Mouse (Mus musculus) CH12.LX (cell line): ENCODE results near the gene Nfia. TPM values are rescaled to one million over a fixed set of nuclear protein-coding genes. Genes with fewer than 3 reads are reported as not detected.

Experiments used
- DNase-seq: peaks from one replicate; pipeline ENCODE4 v3.0.0-alpha.2; 2013; ENCODE audit errors: extremely low read depth
- H3K27ac ChIP-seq: 2 replicates; pipeline ENCODE4 v1.5.1; 2012; ENCODE audit warnings: low read depth, mild to moderate bottlenecking, control low read depth, moderate library complexity; ENCODE audit not compliant: insufficient read depth
- H3K27me3 ChIP-seq: replicated peaks from 2 replicates; pipeline ENCODE3; 2012; ENCODE audit warnings: inconsistent platforms
- H3K36me3 ChIP-seq, 2 experiments: replicated peaks in 1 of 2; 2 replicates each; pipeline versions ENCODE3 to v1.6.1; 2012; ENCODE audit warnings: inconsistent platforms in 1 of 2, low read length in 1 of 2, mild to moderate bottlenecking in 1 of 2, mixed read lengths in 1 of 2, moderate library complexity in 1 of 2; ENCODE audit not compliant: control insufficient read depth in 1 of 2, insufficient read depth in 1 of 2
- H3K4me1 ChIP-seq, 2 experiments: 2 replicates each; pipeline ENCODE4 v1.6.1; 2012; ENCODE audit warnings: inconsistent platforms in 1 of 2, moderate library complexity in 1 of 2; ENCODE audit not compliant: insufficient read depth in 2 of 2, control insufficient read depth in 1 of 2
- H3K4me2 ChIP-seq: 2 replicates; pipeline ENCODE4 v1.6.1; 2012; ENCODE audit warnings: low read depth, mild to moderate bottlenecking, control low read depth; ENCODE audit not compliant: poor library complexity, insufficient read depth, severe bottlenecking
- H3K4me3 ChIP-seq, 3 experiments: fragments of 150-350 bp in 1 of 3; sonication (generic) in 1 of 3; replicated peaks in 1 of 3; 2 replicates each; pipeline versions ENCODE3 to v1.5.1; 2011 to 2012; ENCODE audit warnings: low read depth in 2 of 3, low read length in 2 of 3, mild to moderate bottlenecking in 2 of 3, moderate library complexity in 2 of 3, control low read depth in 1 of 3, improper control_type of control experiment in 1 of 3, inconsistent platforms in 1 of 3, mixed read lengths in 1 of 3; ENCODE audit not compliant: poor library complexity in 1 of 3
- H3K79me2 ChIP-seq: replicated peaks from 2 replicates; pipeline ENCODE4 v1.6.1; 2012; ENCODE audit warnings: mild to moderate bottlenecking, moderate library complexity; ENCODE audit not compliant: control insufficient read depth, poor library complexity, insufficient read depth, severe bottlenecking; ENCODE audit errors: extremely low read depth
- H3K9ac ChIP-seq: 2 replicates; pipeline ENCODE4 v1.6.1; 2012; ENCODE audit warnings: low read depth, mild to moderate bottlenecking, control low read depth, moderate library complexity; ENCODE audit not compliant: insufficient read depth
- H3K9me3 ChIP-seq: replicated peaks from 2 replicates; pipeline ENCODE3; 2012; ENCODE audit warnings: low read length, inconsistent platforms, mixed read lengths
- BHLHE40 ChIP-seq: IDR thresholded peaks from 2 replicates; pipeline ENCODE4 v1.6.1; 2011; ENCODE audit warnings: mild to moderate bottlenecking, low read depth, low read length, improper control_type of control experiment
- CHD2 ChIP-seq: IDR thresholded peaks from 2 replicates; pipeline ENCODE4 v1.6.1; 2011; ENCODE audit warnings: low read length, improper control_type of control experiment
- E2F4 ChIP-seq: IDR thresholded peaks from 2 replicates; pipeline ENCODE4 v1.6.1; 2011; ENCODE audit warnings: low read depth, low read length, improper control_type of control experiment; ENCODE audit not compliant: insufficient replicate concordance
- HCFC1 ChIP-seq: IDR thresholded peaks from 2 replicates; pipeline ENCODE4 v1.6.1; 2012; ENCODE audit warnings: low read depth, mild to moderate bottlenecking, inconsistent platforms, low read length, improper control_type of control experiment
- JUN ChIP-seq: IDR thresholded peaks from 2 replicates; pipeline ENCODE4 v1.6.1; 2011; ENCODE audit warnings: low read depth, mild to moderate bottlenecking, low read length, improper control_type of control experiment, moderate library complexity; ENCODE audit not compliant: insufficient read depth
- KAT2A ChIP-seq: IDR thresholded peaks from 2 replicates; pipeline ENCODE4 v1.6.1; 2012; ENCODE audit warnings: low read length, improper control_type of control experiment, inconsistent platforms; ENCODE audit not compliant: insufficient replicate concordance
- MAX ChIP-seq: IDR thresholded peaks from 2 replicates; pipeline ENCODE4 v1.6.1; 2011; ENCODE audit warnings: low read length, improper control_type of control experiment
- MEF2A ChIP-seq: IDR thresholded peaks from 2 replicates; pipeline ENCODE4 v1.6.1; 2014; ENCODE audit warnings: low read depth, mild to moderate bottlenecking, inconsistent platforms, low read length, improper control_type of control experiment, borderline replicate concordance
- NELFE ChIP-seq: IDR thresholded peaks from 2 replicates; pipeline ENCODE4 v1.6.1; 2011; ENCODE audit warnings: low read depth, low read length, improper control_type of control experiment
- POLR2A ChIP-seq: IDR thresholded peaks from 2 replicates; pipeline ENCODE4 v1.6.1; 2011; ENCODE audit warnings: low read depth, mild to moderate bottlenecking, improper control_type of control experiment, low read length
- RAD21 ChIP-seq: IDR thresholded peaks from 2 replicates; pipeline ENCODE4 v1.6.1; 2011; ENCODE audit warnings: low read depth, mild to moderate bottlenecking, low read length, improper control_type of control experiment, moderate library complexity
- SMC3 ChIP-seq: IDR thresholded peaks from 2 replicates; pipeline ENCODE4 v1.6.1; 2011; ENCODE audit warnings: low read depth, low read length, improper control_type of control experiment
- TBP ChIP-seq: conservative IDR thresholded peaks from 2 replicates; pipeline ENCODE4 v1.6.1; 2011; ENCODE audit warnings: low read depth, low read length, improper control_type of control experiment
- ZKSCAN1 ChIP-seq: IDR thresholded peaks from 2 replicates; pipeline ENCODE4 v1.6.1; 2012; ENCODE audit warnings: low read depth, inconsistent platforms, low read length, improper control_type of control experiment, borderline replicate concordance
- dilution Hi-C: fragments of 300-500 bp; cut with MboI; formaldehyde crosslinking; loops from 2 replicates; pipeline ENCODE4 v1.14.3; 2020; ENCODE audit warnings: low sequenced_read_pairs; ENCODE audit not compliant: extremely low pct_unique_long_range_greater_than_20kb, extremely low pct_ligation_motif_present
- in situ Hi-C: fragments of 300-500 bp; cut with MboI; formaldehyde crosslinking; loops from 3 replicates; pipeline ENCODE4 v1.14.3; 2019; ENCODE audit warnings: low sequenced_read_pairs, low pct_ligation_motif_present, low pct_unique_long_range_greater_than_20kb, mixed read lengths
- polyA plus RNA-seq: library from polyadenylated mRNA; unstranded; fragments of >175 nt; gene quantifications from 2 replicates; pipeline ENCODE4 v1.2.1, GENCODE M21; 2012; ENCODE audit warnings: low read depth; ENCODE audit not compliant: insufficient read length
- total RNA-seq, 2 experiments: library from RNA; depleted of rRNA; stranded (reverse); fragments of 300-350 nt in 1 of 2; fragments of >200 nt in 1 of 2; gene quantifications; 2 replicates each; pipeline ENCODE4 v1.2.3; 2012 to 2014

Gene Nfia
- total and polyA plus RNA-seq, 3 experiments = not detected

DNA sequence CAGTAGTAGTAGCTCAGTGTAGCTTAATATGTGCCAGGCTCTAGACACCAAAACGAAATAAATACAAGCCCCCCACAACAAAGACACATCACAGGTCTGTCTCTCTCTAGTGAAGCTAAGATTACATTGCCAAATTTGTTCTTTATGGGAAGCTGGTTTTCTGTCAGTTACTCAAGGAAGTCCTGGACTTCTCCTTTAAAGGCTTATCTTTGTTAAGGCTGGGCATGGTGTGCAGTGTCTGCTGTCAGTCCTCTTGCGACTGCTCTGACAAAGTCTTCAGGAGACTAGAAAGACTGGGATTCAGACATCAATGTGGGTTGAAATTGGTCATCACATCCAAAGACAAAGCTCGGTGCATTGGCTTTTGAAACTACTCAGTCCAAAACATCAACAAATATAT, 36.4 kb downstream of the Nfia start:
- dilution Hi-C loops = no loop called here
- DNase-seq = no peak
- Histone ChIP-seq H3K27ac (no peak overlapping the region), H3K79me2 (no peaks in the 10 kb centered on the region), H3K9ac (no peak overlapping the region), H3K9me3 (peaks cover 40% of the 10 kb centered on the region), H3K4me1 (no peaks in the 10 kb centered on the region)
- in situ Hi-C loops = no loop called here
- TF ChIP-seq ZKSCAN1 (no peak), E2F4 (no peak), NELFE (no peak), CHD2 (no peak), KAT2A (no peak), BHLHE40 (no peak), RAD21 (no peak), SMC3 (no peak), MAX (no peak), TBP (no peak), JUN (no peak)
- TF ChIP-seq, all 38 proteins: peak for 0
- H3K4me3 ChIP-seq = no peak overlapping the region
- no peaks in the 10 kb centered on the region for H3K36me3 ChIP-seq
- H3K27me3 ChIP-seq = no peaks in the 10 kb centered on the region
- no peak overlapping the region for H3K4me2 ChIP-seq

DNA sequence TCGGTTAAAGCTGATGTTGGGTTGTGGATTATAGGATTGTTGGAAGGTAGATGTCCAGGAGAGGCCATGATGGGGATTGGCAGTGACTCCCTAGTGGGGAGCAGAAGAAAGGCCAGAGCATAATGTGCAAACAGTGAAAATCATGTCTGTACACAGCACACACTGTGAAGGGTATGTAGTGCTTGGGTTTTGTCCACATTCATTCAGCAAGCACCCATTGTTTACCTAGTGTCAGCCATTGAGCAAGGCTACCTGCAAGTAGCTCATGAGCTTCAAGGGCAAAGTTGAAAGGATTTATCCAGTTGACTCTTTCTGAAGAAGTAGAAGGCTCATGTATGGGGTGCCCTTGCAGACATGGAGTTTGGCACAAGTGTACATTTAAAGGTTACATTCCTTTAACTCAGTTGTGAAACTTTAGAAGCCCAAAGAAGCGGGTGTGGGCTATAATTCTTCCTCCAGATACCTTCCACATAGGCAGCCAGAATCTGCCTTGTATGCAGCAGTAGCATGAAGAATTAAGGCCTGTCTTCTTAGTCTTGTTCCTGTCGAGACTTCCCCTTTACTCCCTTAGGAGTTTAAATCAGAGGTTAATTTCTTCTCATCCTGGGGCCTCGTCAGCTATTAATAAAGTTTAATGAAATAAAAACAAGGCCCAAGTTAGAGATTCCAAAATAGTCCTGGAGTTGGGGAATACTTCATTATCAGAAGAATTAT, 37.2 kb downstream of the Nfia start:
- Histone ChIP-seq H3K4me2 (no peak overlapping the region), H3K4me1 (no peaks in the 10 kb centered on the region), H3K79me2 (no peaks in the 10 kb centered on the region), H3K4me3 (no peak overlapping the region), H3K9ac (no peak overlapping the region), H3K36me3 (no peaks in the 10 kb centered on the region), H3K9me3 (peaks cover 45% of the 10 kb centered on the region), H3K27ac (no peak overlapping the region), H3K27me3 (no peaks in the 10 kb centered on the region)
- DNase-seq = no peak
- dilution Hi-C loops = no loop called here
- TF ChIP-seq POLR2A (no peak), HCFC1 (no peak), BHLHE40 (no peak), MEF2A (no peak)
- in situ Hi-C loops = no loop called here
